Comparison of ENCODE assay signal across 29 mouse cellular contexts in the genomic region with DNA sequence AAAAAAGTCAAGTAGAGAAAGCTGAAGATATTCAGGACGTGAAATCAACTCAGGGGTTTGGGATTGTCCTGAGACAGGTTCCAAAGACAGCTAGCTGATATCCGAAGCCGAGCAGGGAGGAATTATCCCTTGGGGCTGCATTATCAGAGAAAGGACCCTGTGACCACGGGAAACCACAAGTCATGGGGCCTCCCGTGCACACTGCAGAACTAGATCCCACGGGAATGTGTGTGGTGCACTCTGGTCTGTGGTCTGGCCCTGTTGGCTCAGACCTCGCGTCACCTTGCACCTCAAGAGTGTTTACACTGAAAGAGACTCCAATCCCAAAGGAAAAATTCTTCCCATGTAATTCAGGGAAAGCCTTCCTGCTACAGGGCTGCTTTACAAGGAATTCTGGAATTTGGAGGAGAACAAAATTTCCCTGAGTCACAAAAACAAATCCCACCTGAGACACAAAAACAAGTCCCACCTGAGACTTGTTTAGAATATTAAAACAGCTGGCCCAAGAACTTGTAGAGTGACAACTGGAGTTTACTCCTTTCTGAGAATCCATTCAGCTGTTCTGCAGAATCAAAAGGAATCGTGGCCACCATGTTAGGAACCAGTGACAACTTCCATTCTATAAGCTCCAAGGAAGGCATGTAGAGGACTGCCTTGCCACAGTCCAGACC.
DNase-seq lines count a peak whose midpoint lies in the region; ATAC-seq and TF ChIP-seq lines count a peak whose summit lies in the region.
"Had no signal": no experiment of that assay in that cellular context is flagged by ENCODE, and none has a peak within 500 bp of the region (broad histone marks: within the 10 kb centered on the region; RNA-seq: fewer than 3 reads in every experiment).

No protein-coding gene starts in this region.

- no peak overlapping the region for H3K9ac ChIP-seq in heart, embryonic 11.5 days (ENCODE audit: low read depth, low read length)
- H3K9ac ChIP-seq in heart, postnatal 0 days (replicated peaks; ENCODE audit: low read depth, low read length): no peak overlapping the region
- H3K9ac ChIP-seq in heart, adult 2 months (ENCODE audit: low read depth, low read length): no peak overlapping the region
- H3K9ac ChIP-seq: embryonic facial prominence, embryonic 15.5 days; forebrain, embryonic 15.5 days; hindbrain, embryonic 14.5 days; limb, embryonic 13.5 days; liver, embryonic 14.5 days; lung, embryonic 14.5 days had no signal

- 35% methylated on average over 9 of the region's 9 CpGs for WGBS in heart, embryonic 11.5 days (ENCODE audit: insufficient replicate concordance)
- WGBS in heart, postnatal 0 days: 26% methylated on average over 9 of the region's 9 CpGs
- WGBS in heart, adult 2 months: 44% methylated on average over 9 of the region's 9 CpGs
- 50% methylated on average over 9 of the region's 9 CpGs for WGBS in spleen, adult 2 months

- H3K4me2 ChIP-seq in heart, embryonic 11.5 days: no peak overlapping the region
- H3K4me2 ChIP-seq in heart, postnatal 0 days (ENCODE audit: low read depth, low read length): no peak overlapping the region
- H3K4me2 ChIP-seq: embryonic facial prominence, embryonic 15.5 days; forebrain, embryonic 15.5 days; hindbrain, embryonic 14.5 days; limb, embryonic 13.5 days; lung, embryonic 14.5 days; midbrain, embryonic 11.5 days had no signal

- peak overlapping the region; percentile 77; the same call in 1 of the 2 replicates for H3K27ac ChIP-seq in heart, embryonic 11.5 days (ENCODE audit: low read depth, low read length)
- peak overlapping the region; percentile 79 for H3K27ac ChIP-seq in heart, postnatal 0 days (ENCODE audit: low read depth)
- no peak overlapping the region for H3K27ac ChIP-seq in heart, adult 2 months
- H3K27ac ChIP-seq in spleen, adult 2 months (ENCODE audit: insufficient read depth, low read length): 0 out of 2 replicates have a peak overlapping the region, but pooled peaks have one; percentile 2
- H3K27ac ChIP-seq: embryonic facial prominence, embryonic 15.5 days; forebrain, embryonic 15.5 days; hindbrain, embryonic 14.5 days; layer of hippocampus, adult 2 months; limb, embryonic 13.5 days; liver, embryonic 14.5 days had no signal

- no peak for TF ChIP-seq EP300 in heart, postnatal 0 days (IDR thresholded peaks at IDR 0.05; ENCODE audit: low read depth)
- no peak for TF ChIP-seq EP300 in heart, adult 2 months (IDR thresholded peaks at IDR 0.05; ENCODE audit: insufficient read depth, low read depth, low read length)

- H3K79me2 ChIP-seq in heart, adult 2 months (replicated peaks; ENCODE audit: control insufficient read depth, insufficient read depth, low read length): no peaks in the 10 kb centered on the region

- no peaks in the 10 kb centered on the region for H3K9me3 ChIP-seq in heart, embryonic 11.5 days (replicated peaks; ENCODE audit: control insufficient read depth, low read length)
- H3K9me3 ChIP-seq in heart, postnatal 0 days (replicated peaks; ENCODE audit: control insufficient read depth, low read length): no peaks in the 10 kb centered on the region
- H3K9me3 ChIP-seq: embryonic facial prominence, embryonic 15.5 days; forebrain, embryonic 15.5 days; limb, embryonic 13.5 days had no signal

- no peaks in the 10 kb centered on the region for H3K36me3 ChIP-seq in heart, embryonic 11.5 days (ENCODE audit: control insufficient read depth, insufficient read depth, low read length)
- H3K36me3 ChIP-seq in heart, postnatal 0 days (replicated peaks; ENCODE audit: control insufficient read depth, insufficient read depth, low read length): no peaks in the 10 kb centered on the region
- peaks cover 3% of the 10 kb centered on the region for H3K36me3 ChIP-seq in heart, adult 2 months (ENCODE audit: control insufficient read depth, insufficient read depth, low read length)
- H3K36me3 ChIP-seq in spleen, adult 2 months (ENCODE audit: control insufficient read depth, insufficient read depth, low read length): no peaks in the 10 kb centered on the region
- H3K36me3 ChIP-seq: embryonic facial prominence, embryonic 15.5 days; forebrain, embryonic 15.5 days; limb, embryonic 13.5 days had no signal

- H3K27me3 ChIP-seq in heart, embryonic 11.5 days (ENCODE audit: control insufficient read depth, insufficient read depth, low read length): no peaks in the 10 kb centered on the region
- H3K27me3 ChIP-seq in heart, postnatal 0 days (ENCODE audit: control insufficient read depth, insufficient read depth, low read length): no peaks in the 10 kb centered on the region
- no peaks in the 10 kb centered on the region for H3K27me3 ChIP-seq in heart, adult 2 months (ENCODE audit: control insufficient read depth, insufficient read depth, low read length)
- H3K27me3 ChIP-seq in spleen, adult 2 months (ENCODE audit: control insufficient read depth, insufficient read depth, low read length): no peaks in the 10 kb centered on the region
- H3K27me3 ChIP-seq: embryonic facial prominence, embryonic 15.5 days; forebrain, embryonic 15.5 days; limb, embryonic 13.5 days had no signal

- peaks cover 25% of the 10 kb centered on the region for H3K4me1 ChIP-seq in heart, embryonic 11.5 days (ENCODE audit: control insufficient read depth, insufficient read depth, low read length)
- peaks cover 37% of the 10 kb centered on the region for H3K4me1 ChIP-seq in heart, postnatal 0 days (ENCODE audit: control insufficient read depth, insufficient read depth)
- peaks cover 8% of the 10 kb centered on the region for H3K4me1 ChIP-seq in heart, adult 2 months (ENCODE audit: control insufficient read depth, insufficient read depth, low read length)
- peaks cover 26% of the 10 kb centered on the region for H3K4me1 ChIP-seq in spleen, adult 2 months (ENCODE audit: control insufficient read depth, insufficient read depth, insufficient read length)

- no peak for TF ChIP-seq CTCF in heart, postnatal 0 days (IDR thresholded peaks at IDR 0.05; ENCODE audit: low read depth)
- no peak for TF ChIP-seq CTCF in heart, adult 2 months (IDR thresholded peaks at IDR 0.05)
- no peak for TF ChIP-seq CTCF in spleen, adult 2 months (IDR thresholded peaks at IDR 0.05; ENCODE audit: extremely low read depth, insufficient read depth, insufficient read length, insufficient replicate concordance)

- ATAC-seq in heart, embryonic 11.5 days (replicated peaks; ENCODE audit: insufficient number of reproducible peaks, low FRiP score, low TSS enrichment): no peak
- ATAC-seq in heart, postnatal 0 days (ENCODE audit: insufficient read depth, low read depth): no peak
- no peak for ATAC-seq in cerebellum, adult (ENCODE audit: insufficient number of reproducible peaks, low FRiP score, low TSS enrichment)
- ATAC-seq: forebrain, embryonic 15.5 days; inflammation-experienced regulatory T-cells, adult 6 months had no signal

- TF ChIP-seq POLR2A in heart, adult 2 months (IDR thresholded peaks at IDR 0.05; ENCODE audit: insufficient read depth, low read depth, low read length): no peak
- no peak for TF ChIP-seq POLR2A in spleen, adult 2 months (IDR thresholded peaks at IDR 0.05; ENCODE audit: low read depth, low read length)

- H3K4me3 ChIP-seq in heart, embryonic 11.5 days (ENCODE audit: low read depth, low read length): no peak overlapping the region
- no peak overlapping the region for H3K4me3 ChIP-seq in heart, postnatal 0 days (ENCODE audit: low read depth, low read length)
- no peak overlapping the region for H3K4me3 ChIP-seq in heart, adult 2 months
- no peak overlapping the region for H3K4me3 ChIP-seq in spleen, adult 2 months (ENCODE audit: extremely low read depth, insufficient read depth, insufficient read length)
- H3K4me3 ChIP-seq: embryonic facial prominence, embryonic 15.5 days; forebrain, embryonic 15.5 days; layer of hippocampus, adult 2 months; limb, embryonic 13.5 days had no signal

- intact Hi-C loops in heart, adult 2 months (cut with DNase I): no loop called here

- no peak for DNase-seq in heart, adult 18-20 months
- no peak for DNase-seq in heart, postnatal 0 days (ENCODE audit: low spot score)
- no peak for DNase-seq in heart, adult 2 months
- no peak for DNase-seq in spleen, adult 2 months (ENCODE audit: low read depth in 1 of 2, low spot score in 2 of 2)
- DNase-seq in spleen, postnatal 10 days (ENCODE audit: low spot score in 2 of 2): no peak
- no peak for DNase-seq in cerebellum, postnatal 10 days
- DNase-seq: adrenal gland, postnatal 10 days; cerebellum, adult 2 months; cerebellum, postnatal 36 days; embryo, embryonic 11 days; gastrocnemius, postnatal 10 days; heart, adult 11 months; kidney, adult 9 months; kidney, postnatal 25 days; layer of hippocampus, postnatal 36 days; lung, embryonic 14.5 days; lung, postnatal 4 days; thymus, adult 18-20 months; thymus, postnatal 36 days had no signal
